Mouse (Mus musculus) testis, adult 2 months (tissue): ENCODE results near the gene Samd4b. TPM values are rescaled to one million over a fixed set of nuclear protein-coding genes. Genes with fewer than 3 reads are reported as not detected.

Experiments used
- H3K27ac ChIP-seq: fragments of 200-500 bp; 2 replicates; pipeline ENCODE4 v1.5.1; 2012; ENCODE audit warnings: low read depth, low read length; ENCODE audit not compliant: control insufficient read depth, insufficient read depth
- H3K27me3 ChIP-seq: fragments of 200-500 bp; 2 replicates; pipeline ENCODE4 v1.6.1; 2012; ENCODE audit warnings: mild to moderate bottlenecking, low read length, moderate library complexity; ENCODE audit not compliant: control insufficient read depth, insufficient read depth
- H3K36me3 ChIP-seq: fragments of 200-500 bp; 2 replicates; pipeline ENCODE4 v1.6.1; 2012; ENCODE audit warnings: mild to moderate bottlenecking, low read length; ENCODE audit not compliant: control insufficient read depth, insufficient read depth
- H3K4me1 ChIP-seq: fragments of 200-500 bp; 2 replicates; pipeline ENCODE4 v1.6.1; 2012; ENCODE audit warnings: low read length; ENCODE audit not compliant: control insufficient read depth, insufficient read depth
- H3K4me3 ChIP-seq: fragments of 200-500 bp; 2 replicates; pipeline ENCODE4 v1.5.1; 2012; ENCODE audit warnings: low read depth, mild to moderate bottlenecking, low read length, moderate library complexity, mixed read lengths; ENCODE audit not compliant: control insufficient read depth
- CTCF ChIP-seq: fragments of 200-500 bp; IDR thresholded peaks from 2 replicates; pipeline ENCODE4 v1.5.1; 2012; ENCODE audit warnings: low read depth, mild to moderate bottlenecking, inconsistent platforms, low read length, moderate library complexity; ENCODE audit not compliant: control insufficient read depth, insufficient read depth, insufficient replicate concordance
- POLR2A ChIP-seq: fragments of 200-500 bp; IDR thresholded peaks from 2 replicates; pipeline ENCODE4 v1.6.1; 2012; ENCODE audit warnings: low read depth, mild to moderate bottlenecking, inconsistent platforms, low read length, moderate library complexity; ENCODE audit not compliant: control insufficient read depth
- polyA plus RNA-seq: library from polyadenylated mRNA; depleted of rRNA; stranded (reverse); fragments of >200 nt; gene quantifications from 2 replicates; pipeline ENCODE4 v1.2.3, GENCODE M21; 2012

The Samd4b gene
- polyA plus RNA-seq, 1 experiment: 234 TPM

DNA sequence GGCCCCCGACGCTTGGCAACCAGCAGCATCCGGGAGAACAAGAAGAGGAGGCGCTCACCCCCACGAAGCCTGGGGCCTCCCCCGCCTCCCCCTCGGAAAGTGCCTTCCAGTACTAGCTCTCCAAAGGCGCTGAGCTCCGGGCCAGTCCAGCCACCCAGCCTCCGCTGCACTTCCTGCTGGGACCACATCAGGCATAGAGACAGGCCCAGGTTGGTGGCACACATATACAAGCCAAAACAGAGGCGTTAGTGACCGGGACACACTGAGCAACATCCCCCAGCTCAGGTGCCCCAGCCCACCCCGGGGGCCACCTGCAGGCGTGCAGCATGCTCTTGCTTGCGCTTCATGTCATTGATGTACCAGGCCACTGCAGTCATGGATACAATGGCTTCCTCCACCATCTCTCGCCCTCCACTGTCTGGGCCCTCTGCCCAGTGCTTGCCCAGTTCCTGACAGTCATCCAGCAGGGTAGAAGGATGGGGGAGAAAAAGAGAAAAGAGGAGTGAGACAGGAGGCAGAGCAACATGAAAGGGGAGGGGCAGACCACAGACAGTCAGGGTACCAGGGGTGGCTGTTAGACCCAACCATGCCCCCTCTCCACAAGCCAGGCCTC is 230.2 kb downstream of the Samd4b start:
- Histone ChIP-seq H3K4me1 (peaks cover 15% of the 10 kb centered on the region), H3K4me3 (no peak overlapping the region), H3K36me3 (no peaks in the 10 kb centered on the region; the same call in 1 of the 2 replicates), H3K27me3 (no peaks in the 10 kb centered on the region), H3K27ac (no peak overlapping the region)
- no peak for TF ChIP-seq CTCF
- no peak for TF ChIP-seq POLR2A

DNA sequence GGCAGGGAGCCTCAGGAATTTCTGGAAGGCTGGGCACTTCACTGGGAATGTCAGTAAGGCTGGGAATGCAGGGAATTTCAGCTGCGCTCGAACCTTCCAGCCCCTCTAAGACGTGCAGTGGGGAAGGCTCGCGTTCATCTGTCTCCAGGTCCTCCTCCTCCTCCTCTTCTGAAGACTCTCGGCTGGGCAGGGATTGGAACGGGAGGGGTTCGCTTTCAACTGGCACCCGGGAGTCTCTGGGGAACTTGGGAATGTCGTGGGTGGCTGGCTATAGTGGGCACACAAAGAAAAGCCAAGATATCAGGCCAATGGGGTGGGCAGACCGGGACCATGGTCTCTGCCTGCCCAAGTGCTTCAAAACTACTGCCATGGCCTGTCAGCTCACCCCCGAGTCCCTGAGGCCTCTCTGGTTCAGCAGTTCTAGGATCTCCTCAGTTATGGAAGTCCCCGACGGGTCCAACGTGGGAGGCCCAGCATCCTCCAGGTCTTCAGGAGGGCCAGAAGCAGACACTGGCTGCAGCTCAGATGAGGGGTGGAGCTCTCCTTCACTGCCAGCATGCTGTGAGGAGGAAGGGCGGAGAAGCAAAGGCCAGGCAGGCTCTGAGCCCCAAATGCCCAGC is 235.4 kb downstream of the Samd4b start:
- Histone ChIP-seq H3K27ac (no peak overlapping the region), H3K27me3 (no peaks in the 10 kb centered on the region), H3K4me3 (no peak overlapping the region), H3K36me3 (no peaks in the 10 kb centered on the region; the same call in 1 of the 2 replicates), H3K4me1 (no peaks in the 10 kb centered on the region)
- TF ChIP-seq POLR2A (no peak), CTCF (no peak)

DNA sequence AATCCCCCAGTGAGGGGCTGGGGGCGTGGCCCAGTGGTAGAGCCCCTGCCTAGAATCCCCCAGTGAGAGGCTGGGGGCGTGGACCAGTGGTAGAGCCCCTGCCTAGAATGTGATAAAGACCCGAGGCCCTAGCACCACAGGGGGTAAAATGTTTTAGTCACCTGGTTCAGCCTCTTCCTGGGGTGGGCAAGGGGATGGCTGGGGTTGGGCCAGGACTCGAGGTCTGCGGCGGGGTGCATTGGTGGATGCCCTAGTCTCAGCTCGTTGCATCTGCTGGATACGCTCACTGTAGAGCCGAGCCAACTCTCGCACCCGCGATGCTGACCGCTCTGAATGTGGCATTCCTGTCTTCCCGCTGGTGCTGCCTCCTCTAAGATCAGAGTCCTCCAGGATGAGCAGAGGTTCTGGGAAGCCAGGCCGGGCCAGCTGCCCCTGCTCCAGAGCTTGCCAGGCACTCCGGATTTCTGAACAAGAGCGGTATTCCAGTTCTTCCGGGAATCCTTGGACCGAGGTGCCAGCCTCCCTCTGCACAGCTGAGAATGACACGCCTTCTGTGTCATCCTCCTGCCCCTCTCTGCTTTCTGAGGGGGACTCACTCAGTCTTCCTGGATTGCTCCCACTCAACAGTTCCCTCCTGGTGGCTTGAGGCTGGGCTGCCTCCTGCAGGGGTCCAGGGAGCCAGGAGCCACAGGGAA is 236.2 kb downstream of the Samd4b start:
- H3K4me1 ChIP-seq: peaks cover 3% of the 10 kb centered on the region; the same call in 1 of the 2 replicates
- no peaks in the 10 kb centered on the region for H3K36me3 ChIP-seq
- H3K27me3 ChIP-seq: no peaks in the 10 kb centered on the region
- H3K27ac ChIP-seq: no peak overlapping the region
- H3K4me3 ChIP-seq: no peak overlapping the region
- TF ChIP-seq POLR2A (no peak), CTCF (no peak)

DNA sequence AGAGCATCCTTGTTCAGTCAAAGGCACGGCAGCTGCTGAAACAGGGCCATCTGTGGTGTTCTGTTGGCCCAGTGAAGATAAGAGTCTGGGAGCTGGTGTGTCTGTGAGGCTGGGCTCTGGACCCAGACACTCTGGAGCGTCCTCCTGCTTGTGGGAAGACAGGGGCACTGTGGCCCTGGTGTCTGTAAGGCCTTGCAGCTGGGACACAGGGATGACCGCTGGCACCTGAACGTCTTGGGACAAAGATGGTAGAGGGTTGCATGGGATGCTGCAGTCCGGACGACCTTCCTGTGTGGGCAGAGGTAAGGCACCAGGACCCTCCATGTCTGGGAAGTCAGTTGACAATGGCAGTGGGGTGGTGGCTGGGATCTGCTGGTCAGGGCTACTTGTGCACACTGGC is 237.7 kb downstream of the Samd4b start:
- no peak overlapping the region for H3K4me3 ChIP-seq
- H3K36me3 ChIP-seq: no peaks in the 10 kb centered on the region
- no peak overlapping the region for H3K27ac ChIP-seq
- peaks cover 3% of the 10 kb centered on the region; the same call in 1 of the 2 replicates for H3K4me1 ChIP-seq
- no peak for TF ChIP-seq CTCF
- no peak for TF ChIP-seq POLR2A
- no peaks in the 10 kb centered on the region for H3K27me3 ChIP-seq

DNA sequence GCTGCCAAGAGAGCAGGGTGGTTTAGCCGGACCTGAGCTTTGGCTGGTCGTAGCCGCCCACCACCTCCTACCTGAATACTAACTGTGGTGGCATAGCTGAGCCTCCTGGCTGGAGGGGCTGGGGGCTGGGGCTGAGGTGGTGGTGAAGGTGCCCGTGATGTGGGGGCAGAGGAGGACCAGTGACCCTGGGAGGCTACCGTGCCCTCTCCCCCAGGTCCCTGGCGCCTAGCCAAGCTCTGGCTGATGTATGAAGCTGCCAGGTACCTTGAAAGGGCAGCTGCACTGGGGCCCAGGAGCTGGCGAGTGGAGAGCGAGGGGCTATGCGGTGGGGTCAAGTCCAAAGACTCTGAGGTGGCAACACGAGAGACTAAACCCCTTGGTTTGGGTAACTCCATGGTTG is 238.1 kb downstream of the Samd4b start:
- H3K4me3 ChIP-seq: no peak overlapping the region
- no peaks in the 10 kb centered on the region for H3K27me3 ChIP-seq
- no peak overlapping the region for H3K27ac ChIP-seq
- TF ChIP-seq POLR2A (no peak), CTCF (no peak)
- no peaks in the 10 kb centered on the region for H3K36me3 ChIP-seq
- peaks cover 3% of the 10 kb centered on the region; the same call in 1 of the 2 replicates for H3K4me1 ChIP-seq

DNA sequence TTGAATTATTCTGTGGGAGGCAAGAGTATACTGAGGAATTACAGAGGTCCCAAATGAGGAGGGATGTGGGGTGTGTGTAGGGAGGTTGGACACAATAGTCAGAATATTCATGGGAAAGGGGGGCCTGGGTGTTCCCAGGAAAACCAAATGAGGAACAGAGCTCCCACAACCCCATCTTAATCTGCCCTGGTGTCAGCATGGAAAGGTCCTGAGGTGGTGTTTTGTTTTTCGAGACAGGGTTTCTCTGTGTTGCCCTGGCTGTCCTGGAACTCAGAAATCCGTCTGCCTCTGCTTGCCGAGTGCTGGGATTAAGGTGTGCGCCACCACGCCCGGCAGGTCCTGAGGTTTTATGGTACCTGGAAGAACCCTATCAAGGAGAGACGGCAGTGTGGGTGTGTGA is 239.5 kb downstream of the Samd4b start:
- Histone ChIP-seq H3K36me3 (no peaks in the 10 kb centered on the region), H3K27ac (no peak overlapping the region), H3K4me3 (no peak overlapping the region), H3K27me3 (no peaks in the 10 kb centered on the region), H3K4me1 (peaks cover 3% of the 10 kb centered on the region; the same call in 1 of the 2 replicates)
- TF ChIP-seq POLR2A (no peak), CTCF (no peak)

DNA sequence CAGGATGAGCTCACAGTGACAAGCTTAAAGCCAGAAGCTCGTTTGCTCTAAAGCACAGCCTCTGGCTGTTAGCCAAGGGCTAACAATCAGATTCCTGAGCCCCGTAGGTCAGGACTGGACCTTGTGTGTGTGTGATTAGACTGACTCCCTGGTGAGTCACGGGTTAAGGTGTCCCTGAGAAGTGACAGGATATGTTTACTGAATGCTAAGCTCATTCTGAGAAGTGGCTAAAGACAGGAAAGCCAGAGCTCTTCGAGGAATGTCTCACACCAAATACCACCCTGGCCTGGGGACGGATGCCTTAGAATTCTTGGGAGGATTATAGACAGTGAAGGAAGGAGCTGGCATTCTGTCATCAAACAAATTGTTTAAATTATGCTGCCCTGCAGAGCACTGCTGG is 240.0 kb downstream of the Samd4b start:
- Histone ChIP-seq H3K4me3 (no peak overlapping the region), H3K4me1 (peaks cover 3% of the 10 kb centered on the region; the same call in 1 of the 2 replicates), H3K27ac (peak overlapping the region; percentile 45; the same call in 1 of the 2 replicates), H3K36me3 (no peaks in the 10 kb centered on the region; the same call in 1 of the 2 replicates), H3K27me3 (no peaks in the 10 kb centered on the region)
- TF ChIP-seq CTCF (no peak), POLR2A (no peak)
